Mouse (Mus musculus): Measurements from ENCODE around the gene Simc1. TPM values are rescaled to one million over a fixed set of nuclear protein-coding genes. Genes with fewer than 3 reads are reported as not detected.
A peak's percentile ranks its signal among the peaks of the same experiment; 100 is the strongest.

The Simc1 gene
- polyA plus RNA-seq, 1 experiment from 2014 or later = 20.2 TPM

DNA sequence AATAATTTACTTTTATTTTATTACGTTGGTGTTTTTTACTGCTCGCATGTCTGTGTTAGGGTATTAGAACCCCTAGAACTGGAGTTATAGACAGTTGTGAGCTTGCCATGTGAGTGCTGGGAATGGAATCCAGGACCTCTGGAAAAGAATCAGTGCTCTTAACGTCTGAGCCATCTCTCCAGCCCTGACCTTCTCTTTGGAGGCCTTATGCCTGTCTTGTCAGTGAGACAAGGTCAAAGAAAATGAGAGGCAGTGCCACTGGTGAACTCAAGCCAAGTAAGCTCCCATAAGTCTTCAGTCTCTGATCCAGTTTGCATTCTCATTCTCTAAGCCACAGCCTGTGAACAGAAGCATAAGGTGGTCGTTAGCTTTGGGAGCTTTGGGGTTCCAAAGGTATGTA, 67.2 kb downstream of the Simc1 start:
- H3K27me3 ChIP-seq = no peaks in the 10 kb centered on the region
- 72% methylated on average over 4 of the region's 4 CpGs for WGBS
- no peak for ATAC-seq (ENCODE audit: insufficient number of reproducible peaks, insufficient read depth, low FRiP score, low TSS enrichment)

DNA sequence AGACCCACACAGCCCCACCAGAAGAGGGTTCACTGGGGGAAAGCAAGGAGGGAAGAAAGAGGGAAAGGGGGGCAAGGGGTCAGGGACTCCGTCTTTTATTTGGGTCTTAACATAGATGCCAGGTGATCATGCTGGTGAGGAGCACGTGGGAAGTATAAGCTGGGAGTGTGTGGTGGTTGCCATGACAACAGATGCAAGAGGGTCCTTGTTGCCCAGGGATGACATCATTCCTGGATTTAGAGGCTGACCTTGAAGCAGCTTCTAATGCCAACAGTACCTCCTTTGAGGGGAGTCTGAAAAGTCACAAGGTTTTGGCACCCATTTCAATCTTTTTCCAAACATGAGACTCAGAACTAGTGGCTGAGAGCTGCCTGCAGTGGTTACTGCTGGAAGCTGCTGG, 68.1 kb downstream of the Simc1 start:
- no peaks in the 10 kb centered on the region for H3K9me3 ChIP-seq
- no peak for ATAC-seq (ENCODE audit: insufficient number of reproducible peaks, insufficient read depth, low FRiP score, low TSS enrichment)

More for the DNA sequence above, 67.2 kb downstream of the Simc1 start:
- H3K9me3 ChIP-seq = no peaks in the 10 kb centered on the region
- no peak overlapping the region for H3K9ac ChIP-seq
- H3K4me2 ChIP-seq (replicated peaks) = no peak overlapping the region
- no peak overlapping the region for H3K4me3 ChIP-seq
- H3K27ac ChIP-seq = no peak overlapping the region
- H3K36me3 ChIP-seq = no peaks in the 10 kb centered on the region
- peaks cover 3% of the 10 kb centered on the region for H3K4me1 ChIP-seq

DNA sequence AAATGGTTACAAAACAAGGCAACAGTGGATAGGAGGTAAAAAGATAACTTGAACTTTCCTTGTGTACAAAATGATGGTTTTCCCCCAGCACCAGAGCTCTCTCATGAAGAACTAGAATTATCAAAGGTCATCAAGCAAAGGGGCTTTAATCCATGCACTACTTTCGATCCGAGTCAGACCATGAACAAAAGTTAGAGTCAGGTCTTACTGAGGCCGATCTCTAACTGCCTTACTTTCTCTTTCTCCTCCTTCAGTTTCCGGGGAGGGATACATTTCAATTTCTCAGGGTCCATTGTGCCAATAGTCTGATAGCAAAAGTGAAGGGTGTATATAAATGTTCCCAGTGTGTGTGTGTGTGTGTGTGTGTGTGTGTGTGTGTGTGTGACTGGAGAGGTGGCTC, 69.0 kb downstream of the Simc1 start:
- no peak for ATAC-seq (ENCODE audit: insufficient number of reproducible peaks, insufficient read depth, low FRiP score, low TSS enrichment)
- no peaks in the 10 kb centered on the region for H3K9me3 ChIP-seq

More for the DNA sequence above, 68.1 kb downstream of the Simc1 start:
- Histone ChIP-seq H3K4me1 (peaks cover 10% of the 10 kb centered on the region), H3K36me3 (0 out of 2 replicates have a peak, but pooled peaks cover under 1% of the 10 kb centered on the region), H3K9ac (no peak overlapping the region), H3K27me3 (no peaks in the 10 kb centered on the region), H3K4me3 (no peak overlapping the region), H3K27ac (no peak overlapping the region), H3K4me2 (replicated peaks) (no peak overlapping the region)
- 38% methylated on average over 2 of the region's 2 CpGs for WGBS

DNA sequence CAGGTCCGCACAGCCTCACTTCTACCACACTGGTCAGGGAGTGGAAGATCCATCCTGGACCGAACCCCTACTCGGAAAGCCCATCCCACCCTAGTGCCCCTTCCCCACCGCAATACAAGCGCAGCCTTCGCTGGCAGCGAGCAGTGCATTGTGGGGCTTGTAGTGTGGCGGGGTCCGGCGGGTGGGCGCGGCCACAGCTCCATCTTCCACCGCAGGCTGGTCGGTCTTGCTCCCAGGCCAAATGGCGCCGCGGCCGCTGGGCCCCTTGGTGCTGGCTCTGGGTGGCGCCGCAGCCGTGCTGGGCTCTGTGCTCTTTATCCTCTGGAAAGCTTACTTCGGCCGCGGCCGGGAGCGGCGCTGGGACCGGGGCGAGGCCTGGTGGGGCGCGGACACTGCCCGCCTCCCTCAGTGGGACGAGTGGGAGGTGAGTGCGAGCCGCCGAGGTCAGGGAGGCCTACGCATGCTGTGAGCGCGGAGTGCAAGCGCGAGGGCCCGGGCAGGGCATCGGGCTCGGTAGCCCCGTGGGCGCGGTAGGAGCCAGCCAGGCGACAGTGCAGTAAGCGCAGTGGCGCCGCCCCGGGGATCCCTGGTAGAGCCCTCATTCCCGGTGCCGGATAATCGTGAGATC, 71.4 kb downstream of the Simc1 start, which contains the start of gene Arl10:
Gene Arl10, plus strand, starts transcription at position 162 of the 628 bp plus-strand sequence.
- peaks cover 12% of the 10 kb centered on the region for H3K4me1 ChIP-seq
- peak within 1 kb of the TSS; percentile 99 for H3K4me3 ChIP-seq
- peak within 1 kb of the TSS; percentile 91 for H3K9ac ChIP-seq
- H3K27ac ChIP-seq = peak within 1 kb of the TSS; percentile 77
- H3K4me2 ChIP-seq (replicated peaks) = peak within 1 kb of the TSS; percentile 82
- no peaks in the 10 kb centered on the region for H3K9me3 ChIP-seq
- peak; percentile 85 for ATAC-seq (ENCODE audit: insufficient number of reproducible peaks, insufficient read depth, low FRiP score, low TSS enrichment)
- H3K27me3 ChIP-seq = no peaks in the 10 kb centered on the region
- WGBS = under 1% methylated on average over 55 of the region's 55 CpGs
- peaks cover 31% of the 10 kb centered on the region; the same call in 1 of the 2 replicates for H3K36me3 ChIP-seq

More for the DNA sequence above, 69.0 kb downstream of the Simc1 start:
- no peak overlapping the region for H3K9ac ChIP-seq
- H3K4me2 ChIP-seq (replicated peaks) = no peak overlapping the region
- H3K4me1 ChIP-seq = peaks cover 12% of the 10 kb centered on the region
- peaks cover 8% of the 10 kb centered on the region; the same call in 1 of the 2 replicates for H3K36me3 ChIP-seq
- H3K27me3 ChIP-seq = no peaks in the 10 kb centered on the region
- 82% methylated on average over 4 of the region's 4 CpGs for WGBS
- H3K27ac ChIP-seq = no peak overlapping the region
- no peak overlapping the region for H3K4me3 ChIP-seq

DNA sequence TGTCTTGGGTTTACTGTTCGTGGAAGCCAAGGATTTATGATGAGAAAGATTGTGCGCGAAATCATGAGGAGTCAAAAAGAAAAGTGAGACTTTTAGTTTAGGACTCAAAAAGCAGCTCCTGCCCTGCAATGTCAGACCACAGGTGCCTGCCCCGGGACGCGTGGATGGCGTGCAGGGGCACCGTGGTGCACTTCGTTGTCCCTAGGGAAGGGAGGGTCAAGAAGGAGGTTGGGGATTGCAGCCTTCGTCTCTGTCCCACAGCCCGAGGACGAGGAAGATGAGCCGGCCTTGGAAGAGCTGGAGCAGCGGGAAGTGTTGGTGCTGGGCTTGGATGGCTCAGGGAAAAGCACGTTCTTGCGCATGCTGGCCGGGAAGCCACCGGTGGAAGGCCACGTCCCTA, 71.9 kb downstream of the Simc1 start:
- WGBS = under 1% methylated on average over 19 of the region's 19 CpGs
- no peak for ATAC-seq (ENCODE audit: insufficient number of reproducible peaks, insufficient read depth, low FRiP score, low TSS enrichment)

DNA sequence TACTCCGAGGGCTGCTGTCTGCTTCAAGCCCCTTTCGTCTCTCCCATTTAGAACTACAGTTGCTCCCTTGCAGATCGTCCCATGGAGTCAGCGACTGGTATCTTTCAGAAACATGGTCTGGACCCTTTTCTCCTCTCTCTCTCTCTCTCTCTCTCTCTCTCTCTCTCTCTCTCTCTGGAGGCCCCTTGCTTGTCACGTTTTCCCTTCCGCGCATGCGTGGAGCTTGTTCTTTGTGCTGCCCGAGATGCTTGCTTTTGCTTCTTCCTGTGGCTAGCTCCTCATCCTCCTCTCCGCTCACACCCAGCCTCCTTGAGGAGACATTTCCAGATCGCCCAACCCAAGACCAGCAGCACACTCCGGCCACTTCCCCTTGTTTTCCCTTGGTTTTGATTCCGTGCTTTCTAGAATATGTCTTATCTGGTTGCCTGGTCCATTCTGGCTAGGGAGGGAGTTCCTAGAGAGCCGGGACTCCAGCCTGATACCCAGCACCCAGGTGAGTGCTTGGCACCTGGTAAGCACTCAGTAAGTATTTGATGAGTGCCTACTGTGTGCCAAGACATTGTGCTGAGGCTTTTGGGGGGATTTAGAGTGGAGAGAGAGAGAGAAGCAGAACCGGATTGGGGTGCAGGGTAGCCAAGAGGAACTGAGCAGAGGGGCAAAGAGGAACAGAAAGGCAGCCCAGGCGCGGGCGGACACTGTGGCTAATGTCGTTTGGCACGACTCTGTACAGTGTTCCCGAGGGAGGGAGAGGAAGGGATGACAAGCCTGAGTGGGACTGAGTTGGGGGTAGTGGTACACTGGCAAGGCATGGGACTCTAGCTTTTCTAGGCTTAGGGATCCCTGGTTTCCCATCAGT, 74.3 kb downstream of the Simc1 start:
- WGBS = 84% methylated on average over 21 of the region's 21 CpGs
- no peak for ATAC-seq (ENCODE audit: insufficient number of reproducible peaks, insufficient read depth, low FRiP score, low TSS enrichment)
- H3K4me3 ChIP-seq = no peak overlapping the region

More for the DNA sequence above, 71.9 kb downstream of the Simc1 start:
- H3K27me3 ChIP-seq = no peaks in the 10 kb centered on the region
- H3K9me3 ChIP-seq = no peaks in the 10 kb centered on the region
- H3K4me1 ChIP-seq = peaks cover 12% of the 10 kb centered on the region
- H3K36me3 ChIP-seq = peaks cover 36% of the 10 kb centered on the region
- H3K4me2 ChIP-seq (replicated peaks) = peak overlapping the region; percentile 82
- H3K27ac ChIP-seq = peak overlapping the region; percentile 77; the same call in 1 of the 2 replicates
- H3K9ac ChIP-seq = peak overlapping the region; percentile 91
- peak overlapping the region; percentile 99 for H3K4me3 ChIP-seq

DNA sequence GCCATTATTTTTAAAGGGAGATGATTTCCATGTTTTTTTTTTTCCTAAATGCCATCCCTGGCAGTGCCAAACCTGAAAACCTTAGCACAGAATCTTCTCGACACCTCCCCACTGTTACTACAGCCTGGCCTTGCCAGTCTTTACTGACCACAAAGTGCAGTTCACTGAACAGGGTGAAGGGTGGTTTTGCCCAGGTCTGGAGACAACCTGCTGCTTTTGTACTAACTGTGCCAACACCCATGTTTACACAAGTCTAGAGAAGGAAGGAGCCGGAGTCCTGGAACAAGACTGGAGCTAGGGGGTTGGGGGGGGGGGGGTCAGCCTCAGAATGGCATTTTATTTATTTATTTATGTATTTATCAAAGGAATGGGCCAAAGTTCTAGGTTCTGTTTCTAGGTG, 77.8 kb downstream of the Simc1 start:
- Histone ChIP-seq H3K27ac (no peak overlapping the region), H3K9me3 (no peaks in the 10 kb centered on the region), H3K36me3 (peaks cover 90% of the 10 kb centered on the region), H3K27me3 (no peaks in the 10 kb centered on the region), H3K9ac (no peak overlapping the region), H3K4me3 (no peak overlapping the region), H3K4me2 (replicated peaks) (no peak overlapping the region), H3K4me1 (peaks cover 2% of the 10 kb centered on the region; the same call in 1 of the 2 replicates)
- no peak for ATAC-seq (ENCODE audit: insufficient number of reproducible peaks, insufficient read depth, low FRiP score, low TSS enrichment)
- WGBS = 79% methylated on average over 2 of the region's 2 CpGs

More for the DNA sequence above, 74.3 kb downstream of the Simc1 start:
- Histone ChIP-seq H3K9me3 (no peaks in the 10 kb centered on the region), H3K27me3 (no peaks in the 10 kb centered on the region), H3K9ac (no peak overlapping the region), H3K27ac (no peak overlapping the region), H3K4me2 (replicated peaks) (no peak overlapping the region), H3K36me3 (peaks cover 56% of the 10 kb centered on the region), H3K4me1 (peaks cover 12% of the 10 kb centered on the region)

DNA sequence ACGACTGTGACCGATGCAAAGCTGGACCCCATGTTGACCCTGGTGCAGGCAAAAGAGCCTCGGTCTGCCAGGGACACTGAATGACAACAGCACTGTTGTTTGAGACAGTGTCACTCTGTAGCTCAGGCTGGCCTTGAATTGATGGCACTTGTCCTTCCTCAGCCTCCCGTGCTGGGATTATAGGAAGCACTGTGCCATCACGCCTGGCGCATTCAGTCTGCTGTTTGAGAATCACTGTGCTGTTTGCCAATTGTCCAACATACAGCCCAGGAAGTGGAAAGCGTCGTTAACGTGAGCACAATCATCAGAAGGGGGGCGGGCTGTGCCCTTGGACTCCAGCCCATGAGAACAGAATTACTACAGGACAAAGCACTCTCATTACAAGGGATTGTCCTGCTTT, 78.5 kb downstream of the Simc1 start:
- no peak overlapping the region for H3K27ac ChIP-seq

DNA sequence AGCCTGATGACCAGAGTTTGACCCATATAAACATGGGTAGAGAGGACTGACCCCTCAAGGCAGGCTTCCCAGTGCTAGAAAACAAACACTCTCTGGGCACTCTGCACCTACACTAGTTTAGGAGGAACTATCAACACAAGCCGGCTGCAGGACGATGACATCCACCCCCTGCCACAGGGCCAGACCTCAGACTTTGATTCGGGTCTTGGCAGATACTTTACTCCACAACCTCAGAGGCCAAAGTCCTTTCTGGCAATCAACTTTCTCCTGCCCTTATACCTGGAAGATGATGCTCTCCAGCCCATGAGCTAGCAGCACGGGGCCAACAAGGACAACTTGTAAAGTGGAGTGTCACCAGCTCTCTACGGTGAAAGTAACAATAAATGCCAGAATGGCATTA, 79.3 kb downstream of the Simc1 start:
- Histone ChIP-seq H3K27ac (no peak overlapping the region), H3K36me3 (peaks cover 85% of the 10 kb centered on the region), H3K9me3 (no peaks in the 10 kb centered on the region), H3K4me3 (no peak overlapping the region), H3K9ac (no peak overlapping the region), H3K27me3 (no peaks in the 10 kb centered on the region), H3K4me1 (no peaks in the 10 kb centered on the region), H3K4me2 (replicated peaks) (no peak overlapping the region)
- WGBS = 84% methylated on average over 5 of the region's 5 CpGs
- ATAC-seq (ENCODE audit: insufficient number of reproducible peaks, insufficient read depth, low FRiP score, low TSS enrichment) = no peak

More for the DNA sequence above, 78.5 kb downstream of the Simc1 start:
- WGBS = 79% methylated on average over 10 of the region's 10 CpGs
- Histone ChIP-seq H3K4me3 (no peak overlapping the region), H3K9me3 (no peaks in the 10 kb centered on the region), H3K27me3 (no peaks in the 10 kb centered on the region), H3K4me2 (replicated peaks) (no peak overlapping the region), H3K9ac (no peak overlapping the region), H3K4me1 (no peaks in the 10 kb centered on the region), H3K36me3 (peaks cover 87% of the 10 kb centered on the region)
- ATAC-seq (ENCODE audit: insufficient number of reproducible peaks, insufficient read depth, low FRiP score, low TSS enrichment) = no peak

DNA sequence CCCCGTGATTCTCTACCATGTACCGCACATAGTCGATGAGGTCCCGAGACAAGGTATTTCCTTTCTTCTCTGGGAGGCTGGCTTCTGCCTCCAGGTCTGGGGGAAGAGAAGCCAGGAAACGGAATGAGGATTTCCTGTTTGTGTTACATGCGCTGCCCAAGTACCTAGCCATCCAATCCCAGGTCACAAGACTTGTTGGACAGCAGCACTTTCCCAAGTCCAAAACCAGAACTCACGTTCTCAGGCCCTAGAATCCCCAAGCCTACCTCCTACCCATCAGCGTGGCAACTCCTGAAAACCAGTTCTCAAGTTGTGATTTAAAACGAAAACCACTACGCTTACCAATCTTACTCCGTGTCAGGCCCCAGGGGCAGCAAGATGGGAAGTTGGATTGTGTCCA, 82.3 kb downstream of the Simc1 start:
- ATAC-seq (ENCODE audit: insufficient number of reproducible peaks, insufficient read depth, low FRiP score, low TSS enrichment) = no peak
- peaks cover 58% of the 10 kb centered on the region for H3K36me3 ChIP-seq
- 89% methylated on average over 11 of the region's 11 CpGs for WGBS

DNA sequence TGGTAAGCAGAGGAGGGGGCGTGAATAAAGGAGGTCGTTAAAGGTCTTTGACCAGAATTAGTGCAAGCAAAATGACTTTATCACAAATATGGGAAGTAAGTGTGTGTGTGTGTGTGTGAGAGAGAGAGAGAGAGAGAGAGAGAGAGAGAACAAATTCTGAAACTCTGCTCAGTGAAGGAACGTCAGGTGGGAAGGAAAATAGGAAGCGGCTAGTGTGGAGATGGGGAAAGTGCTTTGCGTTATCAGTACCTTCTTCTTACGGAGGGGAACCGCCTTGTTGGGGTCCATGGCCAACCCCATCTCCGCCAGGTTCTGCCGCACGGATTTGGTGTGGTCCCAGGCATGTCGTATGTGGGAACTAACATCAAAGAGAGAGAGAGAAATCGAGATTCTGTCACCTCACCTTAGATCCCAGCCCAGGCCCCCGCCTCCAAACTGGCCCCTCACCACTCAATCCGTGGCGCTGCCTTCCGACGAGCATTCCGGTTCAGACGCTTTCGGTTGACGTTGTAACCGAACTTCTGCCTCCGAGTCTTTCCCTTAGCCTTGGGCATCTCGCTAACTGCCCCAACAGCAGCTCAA, 85.9 kb downstream of the Simc1 start:
- peak overlapping the region; percentile 78 for H3K4me3 ChIP-seq
- H3K9me3 ChIP-seq = no peaks in the 10 kb centered on the region
- peak overlapping the region; percentile 68 for H3K4me2 ChIP-seq (replicated peaks)
- WGBS = 2% methylated on average over 24 of the region's 24 CpGs
- H3K27ac ChIP-seq = no peak overlapping the region
- no peaks in the 10 kb centered on the region for H3K27me3 ChIP-seq
- H3K36me3 ChIP-seq = peaks cover 25% of the 10 kb centered on the region
- peak overlapping the region; percentile 50 for H3K9ac ChIP-seq
- ATAC-seq (ENCODE audit: insufficient number of reproducible peaks, insufficient read depth, low FRiP score, low TSS enrichment) = no peak
- H3K4me1 ChIP-seq = peaks cover 10% of the 10 kb centered on the region

More for the DNA sequence above, 82.3 kb downstream of the Simc1 start:
- H3K27me3 ChIP-seq = no peaks in the 10 kb centered on the region
- H3K4me3 ChIP-seq = no peak overlapping the region
- no peak overlapping the region for H3K4me2 ChIP-seq (replicated peaks)
- no peaks in the 10 kb centered on the region for H3K9me3 ChIP-seq
- peaks cover under 1% of the 10 kb centered on the region for H3K4me1 ChIP-seq
- no peak overlapping the region for H3K27ac ChIP-seq
- no peak overlapping the region for H3K9ac ChIP-seq

Data from embryonic facial prominence, embryonic 12.5 days (tissue).